Mouse (Mus musculus) olfactory bulb, adult 2 months (tissue): ENCODE results near the gene Cd99l2.

Source experiments
- CTCF ChIP-seq: fragments of 200-500 bp; IDR thresholded peaks from 2 replicates; pipeline ENCODE4 v1.5.1; 2012; ENCODE audit warnings: low read depth, mild to moderate bottlenecking, low read length, moderate library complexity; ENCODE audit not compliant: insufficient read depth
- POLR2A ChIP-seq: fragments of 200-500 bp; IDR thresholded peaks from 2 replicates; pipeline ENCODE4 v1.6.1; 2012; ENCODE audit warnings: mild to moderate bottlenecking, low read depth, low read length, moderate library complexity; ENCODE audit not compliant: insufficient read depth

DNA sequence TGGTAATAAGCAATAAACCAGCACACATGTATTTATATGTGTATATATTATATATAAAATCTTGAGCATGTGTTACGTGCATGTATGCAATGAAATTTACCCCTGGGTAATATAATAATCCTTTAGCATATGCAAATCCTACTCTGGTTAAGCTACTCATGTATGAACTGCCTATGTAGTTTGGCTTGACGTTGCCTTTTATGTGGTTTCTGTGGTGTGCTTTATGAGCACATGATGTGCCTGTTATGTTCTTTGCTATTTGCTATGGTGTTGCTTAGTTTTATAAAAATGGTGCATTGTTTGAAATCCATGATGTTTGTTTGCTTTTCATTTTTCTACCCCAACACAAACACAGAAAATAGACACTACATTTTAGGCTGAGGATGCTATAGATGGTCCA lies 114.2 kb downstream of the Cd99l2 start:
- TF ChIP-seq CTCF (no peak), POLR2A (no peak)
